Mouse (Mus musculus) midbrain, embryonic 12.5 days (tissue): ENCODE data around the gene Gm26992. TPM values are rescaled to one million over a fixed set of nuclear protein-coding genes. Genes with fewer than 3 reads are reported as not detected.

Experiments used
- ATAC-seq: fragments of 200-750 bp; cut with Nextera tagmentation; 2 replicates; pipeline ENCODE4 v1.8.0; 2017; ENCODE audit warnings: low read depth, moderate TSS enrichment, moderate library complexity; ENCODE audit not compliant: low FRiP score
- H3K27ac ChIP-seq: fragments of 300-500 bp; sonication (generic); replicated peaks from 2 replicates; pipeline ENCODE4 v1.5.1; 2016; ENCODE audit warnings: mild to moderate bottlenecking
- H3K27me3 ChIP-seq: fragments of 300-500 bp; sonication (generic); 2 replicates; pipeline ENCODE4 v1.6.1; 2016; ENCODE audit warnings: mild to moderate bottlenecking
- H3K36me3 ChIP-seq: fragments of 300-500 bp; sonication (generic); 2 replicates; pipeline ENCODE4 v1.6.1; 2016
- H3K4me1 ChIP-seq: fragments of 300-500 bp; sonication (generic); 2 replicates; pipeline ENCODE4 v1.6.1; 2016
- H3K4me2 ChIP-seq: fragments of 300-500 bp; sonication (generic); replicated peaks from 2 replicates; pipeline ENCODE4 v1.6.1; 2016; ENCODE audit warnings: mild to moderate bottlenecking, moderate library complexity
- H3K4me3 ChIP-seq: fragments of 300-500 bp; sonication (generic); 2 replicates; pipeline ENCODE4 v1.5.1; 2016; ENCODE audit warnings: mild to moderate bottlenecking
- H3K9ac ChIP-seq: fragments of 300-500 bp; sonication (generic); replicated peaks from 2 replicates; pipeline ENCODE4 v1.6.1; 2016; ENCODE audit warnings: mild to moderate bottlenecking, moderate library complexity
- H3K9me3 ChIP-seq: fragments of 300-500 bp; sonication (generic); 2 replicates; pipeline ENCODE4 v1.6.1; 2016; ENCODE audit warnings: mild to moderate bottlenecking
- WGBS: fragments of 180-500 bp; shearing (Covaris S2); methylation state at CpG from one replicate; pipeline ENCODE4 v1.1.7; 2016; 5-methylcytosine and 5-hydroxymethylcytosine counted together
- polyA plus RNA-seq: library from polyadenylated mRNA; unstranded; fragments of >200 nt; fragmentation: Nextera tagmentation; extraction: Ambion mirVana; gene quantifications from 2 replicates; pipeline ENCODE4 v1.2.1, GENCODE M21; 2016

Gene Gm26992
- polyA plus RNA-seq, 1 experiment from 2014 or later, result not detected

DNA sequence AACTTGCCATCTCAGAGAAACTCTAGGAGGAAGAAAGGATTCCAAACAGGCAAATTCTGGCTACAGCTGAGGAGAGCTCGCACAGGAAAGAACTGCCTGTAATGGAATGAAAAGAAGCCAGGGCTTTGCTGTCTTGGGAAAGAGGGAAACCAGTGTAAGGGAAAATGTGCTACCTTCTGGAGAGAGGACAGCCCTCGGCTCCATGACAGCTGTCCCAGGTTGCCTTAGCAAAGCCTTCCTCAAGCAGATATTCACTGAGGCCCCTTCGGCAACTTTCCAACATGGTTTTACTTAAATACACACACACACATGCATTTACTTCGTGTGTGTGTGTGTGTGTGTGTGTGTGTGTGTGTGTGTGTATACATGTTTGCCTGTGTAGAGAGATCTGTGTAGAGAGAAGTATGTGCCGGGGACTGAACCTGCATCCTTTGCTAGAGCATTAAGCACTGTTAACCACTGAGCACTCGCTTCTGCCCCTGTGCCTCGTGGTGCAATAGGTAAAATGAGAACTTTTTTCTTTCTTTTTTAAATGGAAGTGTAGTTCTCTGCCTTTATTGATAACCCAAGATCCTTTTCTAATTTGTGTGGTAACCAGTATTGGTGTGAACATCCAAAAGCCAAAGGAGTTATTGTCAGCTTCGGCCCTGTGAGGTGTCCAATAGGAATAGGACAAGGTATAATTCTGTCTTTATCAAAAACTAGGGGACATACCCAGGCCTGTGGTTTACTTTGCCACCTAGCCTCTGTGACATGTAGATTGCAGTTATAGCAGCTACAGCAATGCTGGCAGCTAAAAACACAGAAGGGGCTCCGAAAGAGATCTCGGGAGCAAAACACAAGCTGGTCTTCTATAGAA lies 70.8 kb downstream of the Gm26992 start:
- peak; percentile 41 for ATAC-seq
- peak overlapping the region; percentile 55 for H3K4me3 ChIP-seq

DNA sequence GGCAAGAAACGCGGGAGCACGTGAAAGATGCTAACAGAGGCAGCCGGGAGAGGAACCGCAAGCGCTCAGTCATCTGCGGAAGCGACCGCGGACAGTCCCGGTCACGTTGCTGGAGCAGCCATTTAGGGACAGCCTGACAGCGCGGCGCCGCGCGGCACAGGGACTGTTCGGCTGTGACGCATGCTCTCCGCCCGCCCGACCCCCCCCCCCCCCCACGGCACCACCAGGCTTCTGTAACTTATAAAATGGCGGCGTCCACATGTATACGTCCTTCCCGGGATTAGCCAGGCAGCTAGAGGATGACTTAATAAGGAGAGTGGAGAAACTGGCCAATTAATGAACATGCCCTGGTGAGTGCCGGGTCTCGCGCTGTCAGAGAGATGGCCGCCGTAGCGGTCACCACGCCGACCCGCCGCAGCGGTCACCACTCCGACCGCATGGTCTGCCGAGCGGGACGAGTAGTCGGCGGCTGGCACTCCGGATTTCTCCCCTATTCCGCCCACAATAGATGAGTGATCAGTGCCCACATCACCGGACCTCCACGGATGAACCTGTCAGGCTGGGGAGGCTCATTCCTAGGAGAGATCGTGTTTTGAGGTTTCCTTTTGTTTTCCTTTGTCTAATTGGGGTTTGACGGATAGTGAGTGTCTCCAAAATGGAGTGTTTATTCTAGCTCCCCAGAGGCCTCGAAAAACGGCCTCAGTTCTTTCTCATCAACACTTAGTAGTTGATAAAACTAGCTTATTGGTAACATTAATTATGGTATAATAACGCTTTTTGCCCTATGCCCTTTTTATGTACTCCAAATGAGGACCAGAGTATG lies 71.8 kb downstream of the Gm26992 start:
- WGBS, result under 1% methylated on average over 47 of the region's 55 CpGs

More for the DNA sequence above, 70.8 kb downstream of the Gm26992 start:
- Histone ChIP-seq H3K27me3 (no peaks in the 10 kb centered on the region), H3K9me3 (no peaks in the 10 kb centered on the region), H3K9ac (peak overlapping the region; percentile 76), H3K4me1 (peaks cover 16% of the 10 kb centered on the region), H3K36me3 (peaks cover 6% of the 10 kb centered on the region; the same call in 1 of the 2 replicates), H3K27ac (peak overlapping the region; percentile 95), H3K4me2 (peak overlapping the region; percentile 53)
- WGBS, result 35% methylated on average over 10 of the region's 10 CpGs

DNA sequence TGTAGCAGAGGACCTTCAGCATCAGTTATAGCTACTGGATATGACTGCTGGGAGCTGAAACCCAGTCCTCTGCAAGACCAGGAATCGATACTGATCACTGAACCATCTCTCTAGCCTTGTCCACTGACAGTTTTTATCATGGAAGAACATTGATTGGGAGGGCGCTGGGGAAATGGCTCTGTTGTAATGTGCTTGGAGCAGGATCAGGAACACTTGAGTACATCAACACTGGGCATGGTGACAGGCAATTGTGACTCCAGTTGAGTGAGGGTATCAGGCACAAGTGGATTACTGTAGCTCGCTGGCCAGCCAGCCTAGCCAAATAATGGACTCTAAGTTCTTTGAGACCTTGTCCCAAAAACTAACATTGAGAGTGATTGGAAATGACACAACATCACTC lies 77.6 kb downstream of the Gm26992 start:
- H3K4me3 ChIP-seq, result no peak overlapping the region
- no peak overlapping the region for H3K9ac ChIP-seq
- H3K4me1 ChIP-seq, result 0 out of 2 replicates have a peak, but pooled peaks cover 9% of the 10 kb centered on the region
- no peaks in the 10 kb centered on the region for H3K27me3 ChIP-seq
- H3K9me3 ChIP-seq, result no peaks in the 10 kb centered on the region
- no peak for ATAC-seq
- 96% methylated on average over 3 of the region's 3 CpGs for WGBS
- no peak overlapping the region for H3K27ac ChIP-seq
- H3K36me3 ChIP-seq, result peaks cover 31% of the 10 kb centered on the region
- H3K4me2 ChIP-seq, result no peak overlapping the region

More for the DNA sequence above, 71.8 kb downstream of the Gm26992 start:
- peak overlapping the region; percentile 53 for H3K4me2 ChIP-seq
- H3K27ac ChIP-seq, result peak overlapping the region; percentile 95
- H3K36me3 ChIP-seq, result peaks cover 11% of the 10 kb centered on the region; the same call in 1 of the 2 replicates
- peak overlapping the region; percentile 76 for H3K9ac ChIP-seq
- ATAC-seq, result peak; percentile 98
- H3K4me1 ChIP-seq, result peaks cover 16% of the 10 kb centered on the region
- no peaks in the 10 kb centered on the region for H3K27me3 ChIP-seq
- H3K9me3 ChIP-seq, result no peaks in the 10 kb centered on the region
- peak overlapping the region; percentile 55 for H3K4me3 ChIP-seq

DNA sequence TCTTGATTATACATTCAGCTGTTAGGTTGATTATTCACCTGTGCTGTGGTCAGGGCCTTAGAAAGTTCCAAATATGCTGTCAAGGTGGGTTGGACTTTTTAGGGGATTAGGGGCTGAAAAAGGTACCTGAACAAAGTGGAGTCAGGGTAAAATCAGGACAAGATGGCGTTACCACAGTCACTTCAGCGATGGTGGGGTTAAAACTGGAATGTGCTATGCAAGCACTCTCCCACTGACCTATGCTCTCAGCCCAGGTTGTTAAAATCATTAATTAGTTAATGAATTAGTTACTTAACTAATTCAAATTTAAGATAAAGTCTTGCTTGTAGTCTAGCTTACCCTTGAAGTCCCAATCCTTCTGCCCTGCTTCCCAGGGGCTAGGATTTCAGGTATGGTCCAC lies 78.3 kb downstream of the Gm26992 start:
- Histone ChIP-seq H3K36me3 (peaks cover 31% of the 10 kb centered on the region), H3K4me3 (no peak overlapping the region), H3K9ac (no peak overlapping the region), H3K4me1 (0 out of 2 replicates have a peak, but pooled peaks cover 6% of the 10 kb centered on the region), H3K4me2 (no peak overlapping the region), H3K27me3 (no peaks in the 10 kb centered on the region), H3K27ac (no peak overlapping the region), H3K9me3 (no peaks in the 10 kb centered on the region)
- no peak for ATAC-seq
- 95% methylated on average over 2 of the region's 2 CpGs for WGBS

DNA sequence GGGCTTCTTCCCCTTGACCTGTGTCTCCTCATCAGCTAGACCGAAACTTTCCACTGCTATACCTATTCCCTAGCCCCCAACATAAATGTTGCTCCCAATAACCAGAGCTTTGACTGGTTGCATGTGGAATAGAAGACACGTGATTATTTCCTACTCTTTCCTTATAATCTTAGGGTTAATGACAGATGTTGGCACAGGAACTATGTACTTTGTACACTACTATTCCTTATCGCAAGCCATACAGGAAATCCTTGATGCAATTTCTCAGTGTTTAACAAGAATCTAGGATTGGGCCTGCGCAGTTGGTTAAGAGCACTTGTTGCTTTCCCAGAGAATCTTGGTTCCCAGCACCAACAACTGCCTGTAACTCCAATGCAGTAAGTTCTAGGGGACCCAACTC lies 86.4 kb downstream of the Gm26992 start:
- H3K4me2 ChIP-seq, result no peak overlapping the region
- ATAC-seq, result no peak
- H3K4me3 ChIP-seq, result no peak overlapping the region
- H3K27me3 ChIP-seq, result no peaks in the 10 kb centered on the region
- H3K36me3 ChIP-seq, result peaks cover 26% of the 10 kb centered on the region
- no peak overlapping the region for H3K27ac ChIP-seq
- 0 out of 2 replicates have a peak, but pooled peaks cover 2% of the 10 kb centered on the region for H3K4me1 ChIP-seq
- no peaks in the 10 kb centered on the region for H3K9me3 ChIP-seq
- H3K9ac ChIP-seq, result no peak overlapping the region
- WGBS, result over 99% methylated on average over 4 of the region's 4 CpGs

DNA sequence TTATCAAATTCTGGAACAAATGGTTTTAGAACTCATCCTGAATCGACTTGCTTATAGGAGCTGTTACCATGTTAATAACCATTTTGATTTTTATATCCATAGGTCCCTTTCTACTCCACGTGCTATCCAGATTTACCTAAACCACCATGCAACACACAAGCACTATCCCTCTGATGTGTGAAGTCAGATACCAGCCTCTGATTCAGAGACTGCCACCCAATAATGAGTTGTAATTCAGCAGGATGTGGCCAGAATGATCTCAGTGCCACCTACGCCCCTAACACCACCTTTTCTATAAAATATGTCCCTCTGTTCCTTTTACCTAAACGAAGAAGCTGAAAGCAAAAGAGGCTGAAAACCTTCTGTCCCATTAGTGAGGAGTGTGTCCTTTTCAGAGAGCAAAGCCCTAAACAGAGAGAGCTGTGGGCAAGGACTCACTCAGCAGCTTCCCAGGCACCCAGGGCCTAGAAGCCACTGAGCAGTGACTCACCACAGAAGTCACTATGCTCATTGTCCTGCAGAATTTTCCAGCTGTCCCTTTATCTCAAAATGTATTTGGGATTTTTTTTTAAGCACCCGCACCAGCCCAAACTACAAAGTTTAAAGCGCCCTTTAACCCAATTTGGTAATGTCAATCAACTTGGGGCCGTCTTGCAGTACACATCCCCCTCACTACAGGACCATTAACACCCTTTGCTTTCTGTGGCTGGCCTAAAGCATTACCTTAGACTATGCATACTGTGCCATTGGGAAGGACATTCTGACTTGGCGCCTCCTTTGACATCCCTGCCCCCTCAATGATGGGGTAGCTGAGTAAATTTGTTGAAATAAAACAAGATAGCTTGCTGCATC lies 87.6 kb downstream of the Gm26992 start:
- Histone ChIP-seq H3K36me3 (peaks cover 20% of the 10 kb centered on the region), H3K27me3 (no peaks in the 10 kb centered on the region), H3K9me3 (no peaks in the 10 kb centered on the region), H3K27ac (no peak overlapping the region), H3K4me3 (no peak overlapping the region), H3K4me2 (no peak overlapping the region), H3K9ac (no peak overlapping the region), H3K4me1 (0 out of 2 replicates have a peak, but pooled peaks cover 2% of the 10 kb centered on the region)
- 88% methylated on average over 8 of the region's 8 CpGs for WGBS
- no peak for ATAC-seq

DNA sequence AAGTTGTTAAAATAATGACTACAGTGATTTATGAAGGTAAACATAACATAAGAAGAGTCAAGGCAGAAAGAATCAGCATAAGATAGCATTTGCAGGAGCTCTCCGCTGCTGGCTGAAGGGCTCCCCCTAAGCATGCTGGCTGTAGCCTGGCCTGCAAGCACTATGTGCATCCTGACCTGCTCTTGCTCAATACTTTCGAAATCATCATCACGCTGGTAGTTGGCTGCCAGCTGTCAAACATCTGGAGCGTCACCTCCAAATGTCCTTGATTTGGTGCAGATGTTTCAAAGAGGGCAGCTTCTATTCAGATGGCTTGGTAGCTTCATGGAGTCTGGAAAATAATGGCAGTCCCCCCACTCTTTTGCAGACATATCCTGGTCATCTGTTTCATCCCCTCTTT lies 93.0 kb downstream of the Gm26992 start:
- no peak overlapping the region for H3K4me3 ChIP-seq
- H3K9me3 ChIP-seq, result no peaks in the 10 kb centered on the region
- H3K9ac ChIP-seq, result no peak overlapping the region
- 59% methylated on average over 4 of the region's 4 CpGs for WGBS
- no peaks in the 10 kb centered on the region for H3K36me3 ChIP-seq
- H3K27me3 ChIP-seq, result no peaks in the 10 kb centered on the region
- H3K4me2 ChIP-seq, result no peak overlapping the region
- no peak for ATAC-seq
- H3K4me1 ChIP-seq, result 0 out of 2 replicates have a peak, but pooled peaks cover 2% of the 10 kb centered on the region
- H3K27ac ChIP-seq, result no peak overlapping the region

DNA sequence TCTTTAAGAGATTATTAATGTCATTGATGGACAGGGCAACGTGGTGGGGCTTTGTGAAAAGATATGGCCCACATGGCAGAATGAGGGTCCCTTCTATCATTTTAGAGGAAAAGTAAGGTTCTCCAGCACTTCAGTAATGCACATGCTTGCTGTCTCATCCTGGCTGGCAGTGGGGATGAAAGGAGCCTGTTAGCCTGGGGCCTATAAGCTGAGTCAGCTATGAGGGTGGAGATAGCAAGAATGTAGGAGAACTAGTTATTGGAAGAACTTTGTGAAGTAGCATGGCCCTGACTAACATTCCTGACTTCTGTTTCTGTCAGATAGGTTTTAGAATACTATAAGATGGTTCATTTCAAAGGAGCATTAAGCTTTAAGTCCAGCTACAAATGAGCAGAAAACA lies 93.5 kb downstream of the Gm26992 start:
- Histone ChIP-seq H3K36me3 (no peaks in the 10 kb centered on the region), H3K4me3 (no peak overlapping the region), H3K9ac (no peak overlapping the region), H3K4me1 (0 out of 2 replicates have a peak, but pooled peaks cover 2% of the 10 kb centered on the region), H3K9me3 (no peaks in the 10 kb centered on the region), H3K4me2 (no peak overlapping the region), H3K27me3 (no peaks in the 10 kb centered on the region), H3K27ac (no peak overlapping the region)
- 88% methylated on average over 1 of the region's 1 CpGs for WGBS
- ATAC-seq, result no peak

DNA sequence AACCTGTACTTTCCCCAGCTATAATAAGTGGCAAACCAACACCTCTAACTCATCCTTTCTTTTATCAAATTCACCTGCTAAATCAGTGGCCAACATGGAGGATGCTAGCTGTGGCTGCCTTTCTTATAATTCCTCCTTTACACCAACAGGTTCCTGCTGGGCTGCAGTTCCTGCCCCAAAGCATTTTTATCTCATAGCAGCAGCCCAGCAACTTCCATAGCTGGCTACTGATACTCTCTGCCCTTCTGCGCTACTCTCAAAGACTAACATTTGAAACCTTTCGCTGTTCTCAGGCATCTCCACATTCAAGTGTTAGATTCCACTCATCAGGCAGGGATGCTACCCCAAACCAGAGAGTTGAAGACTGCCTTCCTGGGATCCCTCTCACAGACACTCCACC lies 97.0 kb downstream of the Gm26992 start:
- no peaks in the 10 kb centered on the region for H3K4me1 ChIP-seq
- no peak overlapping the region for H3K4me2 ChIP-seq
- no peaks in the 10 kb centered on the region for H3K27me3 ChIP-seq
- no peak for ATAC-seq
- no peaks in the 10 kb centered on the region for H3K36me3 ChIP-seq
- no peaks in the 10 kb centered on the region for H3K9me3 ChIP-seq
- H3K27ac ChIP-seq, result no peak overlapping the region
- H3K9ac ChIP-seq, result no peak overlapping the region
- 89% methylated on average over 2 of the region's 2 CpGs for WGBS
- H3K4me3 ChIP-seq, result no peak overlapping the region

DNA sequence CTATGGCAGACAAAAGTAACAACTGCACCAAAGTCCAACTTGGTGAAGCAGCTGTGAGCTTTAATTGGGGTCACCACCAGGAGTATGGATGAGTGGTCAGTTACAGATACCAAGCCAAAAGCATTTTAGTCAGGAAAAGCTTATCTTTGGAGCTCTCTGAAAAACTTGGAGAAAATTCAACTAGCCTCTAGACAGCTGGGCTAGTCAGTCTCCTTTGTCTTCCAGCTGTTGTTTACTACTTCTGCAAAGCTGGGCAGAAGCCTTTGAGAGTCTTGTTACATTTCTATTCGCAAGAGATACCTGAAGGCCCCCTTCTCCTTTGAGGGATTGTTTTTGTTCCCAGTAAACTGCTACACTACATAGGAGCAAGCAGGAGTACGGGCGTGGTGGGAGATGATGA lies 97.7 kb downstream of the Gm26992 start:
- no peaks in the 10 kb centered on the region for H3K4me1 ChIP-seq
- no peak overlapping the region for H3K4me3 ChIP-seq
- H3K27ac ChIP-seq, result no peak overlapping the region
- WGBS, result 82% methylated on average over 3 of the region's 3 CpGs
- no peaks in the 10 kb centered on the region for H3K9me3 ChIP-seq
- no peak overlapping the region for H3K9ac ChIP-seq
- H3K27me3 ChIP-seq, result no peaks in the 10 kb centered on the region
- ATAC-seq, result no peak
- H3K4me2 ChIP-seq, result no peak overlapping the region
- no peaks in the 10 kb centered on the region for H3K36me3 ChIP-seq

DNA sequence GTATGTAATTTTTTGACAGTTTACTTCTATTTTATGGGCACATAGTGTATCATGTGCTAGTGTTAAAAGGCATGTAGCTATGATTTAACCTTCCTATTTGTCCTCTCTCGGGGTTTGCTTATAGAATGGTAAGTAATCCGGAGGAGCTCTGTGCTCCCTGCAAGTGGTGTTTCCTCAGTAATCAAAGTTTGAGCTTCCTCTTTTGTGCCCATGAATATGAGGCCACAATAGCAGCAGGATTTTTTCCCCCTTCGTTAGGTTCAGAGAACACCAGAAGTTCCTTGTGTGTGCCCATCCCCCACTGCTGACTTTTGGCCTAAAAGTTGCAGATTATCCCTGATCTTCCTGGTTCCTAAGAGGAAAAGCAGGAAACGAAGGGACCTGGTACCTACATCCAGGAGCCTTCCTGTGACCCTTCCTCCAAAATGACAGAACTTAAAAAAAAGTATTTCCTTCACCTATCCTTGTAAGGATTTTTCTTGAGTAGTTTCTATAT lies 99.5 kb downstream of the Gm26992 start:
- H3K27me3 ChIP-seq, result no peaks in the 10 kb centered on the region
- no peaks in the 10 kb centered on the region for H3K4me1 ChIP-seq
- no peaks in the 10 kb centered on the region for H3K36me3 ChIP-seq
- no peak overlapping the region for H3K4me2 ChIP-seq
- H3K9me3 ChIP-seq, result no peaks in the 10 kb centered on the region
- no peak overlapping the region for H3K4me3 ChIP-seq
- ATAC-seq, result no peak
- 63% methylated on average over 4 of the region's 4 CpGs for WGBS
- H3K27ac ChIP-seq, result no peak overlapping the region
- H3K9ac ChIP-seq, result no peak overlapping the region
